Mouse (Mus musculus) thymus, postnatal 4 days (tissue): Measurements from ENCODE around the gene Zcchc2.

Experiments used
- DNase-seq: peaks from one replicate; pipeline ENCODE4 v3.0.0; 2021

Zcchc2 gene

DNA sequence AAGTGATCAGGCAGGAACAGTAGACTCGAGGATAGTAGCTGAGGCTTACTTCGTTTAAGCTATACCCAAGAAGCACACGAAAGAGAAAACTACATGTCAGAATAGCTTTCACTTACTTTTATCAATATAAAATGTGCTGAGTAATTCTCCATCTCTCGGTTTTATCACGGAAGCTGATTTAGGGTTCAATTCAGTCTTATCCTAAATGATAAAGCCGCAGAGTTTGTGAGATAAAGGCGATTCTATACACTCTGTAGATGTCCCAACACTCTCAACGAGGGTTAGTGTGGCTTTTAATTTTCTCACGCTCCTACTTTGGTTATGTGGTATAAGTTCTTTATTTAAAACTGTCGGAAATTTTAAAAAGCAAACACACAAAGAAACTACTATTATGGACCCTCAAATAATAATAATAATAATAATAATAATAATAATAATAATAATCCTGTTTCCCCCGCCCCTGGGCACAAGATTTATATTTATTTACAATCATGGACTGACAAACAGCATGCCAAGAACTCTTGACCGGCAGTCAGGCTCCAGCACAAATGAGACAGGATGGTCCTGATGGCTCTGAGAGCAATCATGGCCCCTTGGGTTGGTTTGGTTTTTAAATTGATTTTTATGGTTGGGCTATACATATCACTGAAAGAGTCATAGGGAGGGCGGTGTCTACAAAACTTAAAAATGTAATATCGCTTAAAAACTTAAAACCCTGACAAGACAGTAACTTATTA lies 1.1 kb upstream of the Zcchc2 start:
- DNase-seq = no peak

DNA sequence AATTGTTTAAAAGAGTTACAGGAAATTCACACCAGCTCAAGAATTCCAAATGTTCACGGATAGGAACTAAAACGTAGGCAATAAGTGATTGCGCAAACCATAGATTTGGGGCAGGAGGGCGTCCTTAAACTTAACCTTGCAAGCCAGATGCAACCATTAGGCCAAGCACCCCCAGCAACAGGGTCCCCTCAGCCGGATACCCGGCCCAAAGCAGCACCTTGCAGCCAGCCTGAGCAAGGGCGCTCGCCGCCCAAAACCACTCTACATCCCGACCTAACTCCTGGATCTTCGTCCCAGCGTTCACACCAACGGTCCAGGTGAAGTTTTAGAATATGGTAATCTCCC lies 594 bp upstream of the Zcchc2 start:
- DNase-seq = no peak

DNA sequence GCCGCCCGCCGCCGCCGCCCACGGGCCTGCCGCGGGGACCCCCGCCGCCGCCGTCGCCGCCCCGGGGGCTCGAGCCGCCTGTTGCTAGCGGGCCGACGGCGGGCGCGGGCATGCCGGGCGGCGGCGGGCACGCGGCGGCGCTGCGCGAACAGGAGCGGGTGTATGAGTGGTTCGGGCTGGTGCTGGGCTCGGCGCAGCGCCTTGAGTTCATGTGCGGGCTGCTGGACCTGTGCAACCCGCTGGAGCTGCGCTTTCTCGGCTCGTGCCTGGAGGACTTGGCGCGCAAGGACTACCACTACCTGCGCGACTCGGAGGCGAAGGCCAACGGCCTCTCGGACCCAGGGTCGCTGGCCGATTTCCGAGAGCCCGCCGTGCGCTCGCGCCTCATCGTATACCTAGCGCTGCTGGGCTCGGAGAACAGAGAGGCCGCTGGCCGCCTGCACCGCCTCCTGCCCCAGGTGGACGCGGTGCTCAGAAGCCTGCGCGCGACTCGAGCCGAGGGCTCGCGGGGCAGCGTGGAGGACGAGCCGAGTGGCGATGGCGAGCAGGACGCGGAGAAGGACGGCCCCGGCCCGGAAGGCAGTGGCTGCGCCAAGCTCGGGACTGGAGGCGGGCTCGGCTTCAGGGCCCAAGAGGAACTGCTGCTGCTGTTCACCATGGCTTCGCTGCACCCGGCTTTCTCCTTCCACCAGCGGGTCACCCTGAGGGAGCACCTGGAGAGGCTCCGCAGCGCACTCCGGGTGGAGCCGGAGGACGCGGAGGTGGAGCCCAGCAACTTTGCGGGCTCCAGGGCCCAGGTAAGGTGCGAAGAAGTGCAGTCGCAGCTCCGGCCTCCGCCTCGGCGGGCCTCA lies 930 bp downstream of the Zcchc2 start:
- peak; percentile 79 for DNase-seq

DNA sequence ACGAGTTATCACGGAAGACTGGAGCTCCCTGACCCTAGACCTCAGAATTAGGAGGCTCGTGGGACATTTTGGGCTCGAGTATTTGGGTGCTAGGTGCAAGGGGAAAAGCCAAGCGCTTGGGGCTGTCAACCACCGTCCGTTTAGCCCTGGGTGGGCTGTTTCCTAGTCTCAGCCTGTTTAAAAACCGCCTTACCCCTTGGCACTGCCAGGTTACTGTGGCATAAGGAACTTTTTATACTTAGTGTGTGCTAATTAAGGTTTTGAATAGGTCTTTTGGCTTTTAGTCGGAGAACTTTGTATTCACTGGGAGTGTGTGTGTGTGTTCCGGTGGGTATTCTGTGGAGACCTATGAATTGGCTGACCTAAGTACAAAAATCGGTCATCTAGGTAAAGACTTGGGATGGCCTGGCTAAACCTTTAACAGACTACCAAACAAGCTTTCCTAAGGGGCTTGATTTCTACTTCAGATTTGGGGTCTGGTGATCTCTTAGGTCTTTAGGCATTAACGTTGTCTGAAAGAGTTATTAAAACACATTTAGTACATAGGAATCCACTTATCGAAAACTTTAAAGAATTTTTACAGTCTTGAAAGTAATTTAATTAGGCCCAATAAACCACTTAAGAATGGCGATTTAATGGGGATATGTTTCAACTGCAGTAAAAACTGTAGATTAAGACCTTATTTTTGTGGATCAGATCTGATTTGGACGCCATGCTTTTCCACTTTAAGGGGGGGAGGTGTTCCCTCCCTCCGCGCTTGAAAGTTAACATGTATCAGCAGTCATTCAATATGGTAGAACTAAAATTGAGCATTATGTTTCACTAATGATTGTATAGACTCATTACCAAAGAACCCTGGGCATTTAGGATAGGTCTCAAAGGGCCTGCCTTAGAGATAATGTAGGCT lies 2.0 kb downstream of the Zcchc2 start:
- DNase-seq = no peak

DNA sequence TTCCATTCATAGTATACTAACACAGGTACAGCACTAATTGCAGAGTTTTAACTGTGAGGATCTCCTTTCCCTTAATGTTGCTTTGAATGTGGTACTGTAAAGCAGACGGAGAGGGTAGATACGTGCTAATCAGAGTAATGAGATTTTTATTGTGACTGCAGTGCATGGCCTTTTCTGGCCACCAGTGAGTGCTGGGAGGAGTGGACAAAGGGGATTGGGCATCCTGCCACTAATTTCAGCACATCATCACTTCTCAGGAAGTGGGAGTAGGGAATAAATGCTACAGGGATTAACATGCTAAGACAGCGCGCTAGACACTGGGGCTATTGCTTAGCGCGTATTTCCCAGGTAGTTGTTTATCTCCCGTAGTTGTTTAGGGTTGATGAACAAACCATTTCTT lies 3.0 kb downstream of the Zcchc2 start:
- peak; percentile 16 for DNase-seq

DNA sequence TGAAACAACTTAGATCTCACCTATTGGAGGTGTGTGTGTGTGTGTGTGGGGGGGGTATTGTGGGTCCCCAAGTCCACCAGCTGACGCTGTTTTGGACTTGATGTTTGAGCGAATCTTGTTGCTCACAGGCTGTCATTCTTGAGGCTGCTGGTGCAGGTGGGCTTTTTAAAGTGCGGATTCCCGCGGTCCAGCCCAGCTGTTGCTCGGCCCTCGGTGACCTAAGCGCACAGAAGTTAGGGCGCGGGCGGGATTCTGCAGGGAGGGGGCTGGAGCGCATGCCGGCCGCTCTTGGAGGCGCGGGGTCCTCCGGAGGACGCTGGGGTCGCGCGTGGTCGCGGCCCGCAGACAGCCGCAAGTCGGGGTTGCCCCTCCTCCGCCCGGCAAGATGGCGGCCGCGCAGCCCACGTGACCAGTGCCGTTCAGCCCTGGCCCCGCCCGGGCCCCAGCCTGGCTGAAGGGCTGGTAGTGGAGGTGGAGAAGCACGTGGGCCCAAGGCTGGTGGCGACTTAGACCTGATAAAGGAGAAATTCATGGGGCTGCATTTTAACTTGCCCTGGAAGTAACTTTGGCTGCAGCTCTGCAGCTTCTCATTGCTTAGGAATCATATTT lies 3.5 kb downstream of the Zcchc2 start:
- DNase-seq = peak; percentile 91

DNA sequence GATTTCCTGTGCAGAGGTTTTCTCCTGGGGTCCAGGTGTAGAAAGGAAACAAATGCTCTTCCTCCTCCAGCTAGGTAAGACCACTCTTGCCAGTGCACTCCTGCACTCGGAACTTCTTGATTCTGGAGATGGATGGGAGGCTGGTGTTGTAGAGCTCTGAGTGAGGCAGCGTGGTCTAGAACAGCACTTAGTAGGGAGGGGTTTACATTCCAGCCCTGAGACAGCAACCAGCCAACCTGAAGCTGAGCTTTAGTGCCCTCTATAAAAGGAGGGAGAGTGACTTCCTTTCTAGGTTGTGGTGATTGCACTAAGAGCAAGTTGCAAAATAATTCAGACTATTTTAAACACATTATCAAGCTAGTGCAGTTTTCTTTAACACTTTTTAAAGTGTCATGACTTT lies 5.8 kb downstream of the Zcchc2 start:
- DNase-seq = no peak

DNA sequence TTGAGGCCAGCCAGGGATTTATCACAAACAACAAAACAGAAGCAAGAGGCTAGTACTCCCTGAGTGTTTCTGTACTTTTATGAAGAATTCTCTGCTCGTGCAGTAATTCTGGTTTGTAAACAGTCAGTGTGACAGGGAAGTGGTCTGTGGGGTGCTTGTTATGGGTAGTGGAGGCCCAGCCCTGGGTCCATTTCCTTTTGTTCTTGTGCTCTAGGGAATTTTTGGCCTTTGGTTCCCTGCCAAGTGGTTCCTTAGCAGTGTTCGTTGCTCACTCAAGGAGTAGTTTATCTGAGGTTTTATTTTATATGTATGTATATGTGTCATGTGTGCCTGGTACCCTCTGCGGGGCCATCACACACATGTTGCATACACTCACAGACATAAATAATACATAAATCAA lies 7.1 kb downstream of the Zcchc2 start:
- no peak for DNase-seq

DNA sequence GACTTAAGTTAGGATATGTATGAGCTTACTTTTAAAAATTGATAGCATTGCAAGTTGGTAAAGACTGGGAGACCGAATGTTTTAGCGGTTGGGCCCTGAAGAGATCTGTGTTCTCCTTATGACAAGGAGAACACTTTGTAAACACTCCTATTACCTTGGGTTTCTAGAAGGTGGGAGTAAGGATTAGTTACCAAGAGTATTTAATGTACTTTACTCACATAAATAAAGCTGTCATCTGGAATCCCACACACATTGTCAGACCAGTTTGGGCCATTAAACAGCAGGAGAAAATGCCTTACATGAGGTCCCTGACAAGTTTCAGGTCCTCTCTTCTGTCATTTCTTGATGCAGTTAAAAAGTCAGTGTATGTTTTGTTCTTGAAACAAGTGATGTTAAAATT lies 9.6 kb downstream of the Zcchc2 start:
- no peak for DNase-seq

DNA sequence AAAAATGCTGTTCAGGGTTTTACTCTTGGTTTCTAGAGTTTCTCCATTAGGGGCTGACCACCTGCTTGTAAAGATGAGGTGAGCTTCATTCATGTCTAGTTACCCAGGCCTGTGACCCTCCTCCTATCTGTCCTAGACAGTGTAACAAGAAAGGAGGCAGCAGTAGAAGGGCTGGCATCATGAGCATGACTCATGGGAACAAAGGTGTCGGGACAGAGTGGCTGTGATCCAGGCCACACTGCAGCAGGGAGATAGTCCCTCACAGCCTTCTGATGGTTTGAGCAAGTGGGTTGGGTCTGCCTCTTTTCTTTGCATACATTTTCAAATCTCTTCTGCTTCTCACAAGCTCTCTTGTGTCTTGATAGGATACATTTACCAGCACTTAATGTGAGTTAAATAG lies 17.4 kb downstream of the Zcchc2 start:
- no peak for DNase-seq

DNA sequence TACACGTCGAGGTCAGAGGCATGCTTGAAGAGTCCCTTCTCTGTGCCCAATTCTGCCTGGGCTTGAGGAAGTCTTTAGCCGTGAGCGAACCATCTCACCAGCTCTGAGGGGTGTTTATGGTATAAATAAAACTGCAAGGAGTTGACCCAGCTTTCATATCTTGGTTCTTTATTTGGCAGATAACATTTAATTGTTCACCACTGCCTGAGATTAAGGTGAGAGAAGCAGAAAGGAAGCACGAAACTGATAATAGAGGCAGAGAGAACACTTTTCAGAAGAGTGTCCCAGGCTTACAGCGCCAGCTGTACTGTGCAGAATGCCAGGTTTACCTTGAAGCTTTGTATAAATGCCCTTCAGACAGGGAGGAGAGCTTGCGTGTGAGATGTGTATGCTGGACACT lies 20.9 kb downstream of the Zcchc2 start:
- no peak for DNase-seq

DNA sequence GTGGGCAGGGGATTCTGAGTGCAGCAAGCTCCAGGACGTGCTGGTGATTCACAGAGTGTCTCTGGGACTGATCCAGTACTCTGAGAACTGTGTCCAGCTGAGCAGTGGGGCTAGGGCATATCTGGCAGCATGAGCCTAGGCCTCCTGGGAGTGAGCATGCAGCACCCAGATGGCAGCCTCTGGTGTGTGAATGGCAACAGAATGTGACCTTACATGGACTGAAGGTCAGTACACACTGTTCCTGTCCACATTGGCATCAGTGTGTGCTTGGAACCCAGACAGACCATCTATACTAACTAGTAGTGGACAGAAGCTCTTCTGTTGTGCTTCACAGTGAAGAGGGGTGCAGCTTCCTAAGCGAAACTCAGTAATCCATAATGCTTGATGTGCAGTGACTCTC lies 23.6 kb downstream of the Zcchc2 start:
- no peak for DNase-seq

DNA sequence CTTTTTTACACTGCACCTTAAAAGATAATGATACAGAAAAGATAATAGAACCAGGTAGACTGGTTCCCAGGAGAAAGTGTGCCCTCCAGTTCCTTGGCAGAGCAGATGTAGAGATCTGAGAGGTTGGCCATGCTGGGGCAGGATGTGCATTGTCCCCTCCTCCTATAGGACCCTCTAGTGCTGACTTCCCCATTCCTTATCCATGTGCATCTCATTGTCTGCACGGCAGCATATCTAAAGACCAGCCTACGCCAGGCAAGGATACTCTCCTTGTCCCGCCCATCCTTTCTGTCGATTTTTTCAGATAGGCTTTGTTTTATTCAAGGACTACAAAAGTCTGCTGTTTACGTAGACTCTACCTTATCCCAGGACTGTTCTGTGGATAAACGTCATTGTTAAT lies 26.1 kb downstream of the Zcchc2 start:
- no peak for DNase-seq

DNA sequence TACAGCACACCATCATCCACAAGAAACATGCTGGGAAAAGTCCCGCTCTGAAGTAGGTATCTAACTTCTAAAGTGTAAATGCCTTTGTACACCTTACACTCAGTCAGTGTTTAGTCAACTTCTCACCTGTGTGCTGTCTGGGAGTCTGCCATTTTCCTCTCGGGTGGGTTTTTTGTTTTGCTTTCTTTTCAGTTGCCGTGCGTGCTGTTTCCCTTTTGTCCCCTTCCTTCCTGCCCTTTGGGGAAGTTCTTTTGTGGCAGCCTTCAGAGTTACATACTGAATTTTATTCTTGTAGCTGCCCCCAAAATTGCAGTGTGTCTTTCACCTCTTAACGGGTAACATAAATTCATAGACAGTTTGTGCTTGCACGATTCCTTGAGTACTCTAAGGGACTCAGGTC lies 29.6 kb downstream of the Zcchc2 start:
- no peak for DNase-seq

DNA sequence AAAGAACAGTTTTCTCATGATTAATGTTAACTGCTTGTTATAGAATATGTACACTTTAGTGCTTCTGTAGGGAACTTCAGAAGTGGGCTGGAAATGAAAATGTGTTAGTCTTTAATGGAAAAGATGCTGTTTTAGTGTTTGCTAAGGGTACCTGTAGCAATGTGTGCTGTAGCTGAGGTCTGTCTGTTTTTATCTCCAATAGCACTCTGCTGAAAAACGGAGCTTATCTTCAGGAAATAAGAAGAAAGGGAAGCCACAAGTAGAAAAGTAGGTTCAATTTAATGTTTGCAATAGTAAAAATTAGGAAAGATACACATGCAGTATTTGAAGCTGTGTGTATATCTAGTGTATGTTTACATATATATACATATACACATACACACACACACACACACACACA lies 32.8 kb downstream of the Zcchc2 start:
- DNase-seq = no peak

DNA sequence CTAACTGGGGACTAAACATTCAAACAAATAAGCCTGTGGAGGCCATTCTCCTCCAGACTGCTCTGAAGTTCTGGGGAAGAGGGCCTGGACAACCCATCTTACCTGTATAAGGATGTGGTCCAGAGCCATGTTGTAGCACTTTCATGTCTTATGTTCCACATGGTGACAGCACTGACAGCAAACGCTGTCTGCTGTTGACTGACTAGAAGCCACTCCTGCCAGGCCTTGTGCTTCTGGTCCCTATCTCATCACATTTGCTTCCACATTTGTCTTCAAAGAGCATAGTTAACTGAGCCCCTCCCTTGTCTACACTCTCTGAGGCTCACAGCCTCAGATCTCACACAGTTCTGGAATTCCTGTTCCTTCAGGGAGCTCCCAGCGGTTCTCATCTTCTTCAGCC lies 34.0 kb downstream of the Zcchc2 start:
- no peak for DNase-seq

DNA sequence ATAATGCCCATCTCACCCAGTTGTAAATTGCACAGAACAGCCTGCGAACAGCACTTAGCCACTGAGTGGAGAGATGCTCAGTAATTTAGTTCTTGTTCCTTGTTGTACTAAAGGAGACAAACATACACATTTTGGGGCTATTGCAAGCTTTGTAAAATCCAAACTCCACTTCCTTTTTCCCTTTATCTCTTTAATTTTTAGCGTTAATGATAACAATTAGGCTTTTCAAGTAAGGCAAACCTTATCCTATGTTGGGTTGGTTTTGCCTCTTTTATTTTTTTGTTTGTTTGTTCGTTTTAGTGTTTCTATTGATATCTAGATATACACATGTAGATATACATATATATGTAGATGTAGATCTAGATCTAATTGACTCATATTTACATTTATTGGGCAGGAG lies 34.6 kb downstream of the Zcchc2 start:
- no peak for DNase-seq

DNA sequence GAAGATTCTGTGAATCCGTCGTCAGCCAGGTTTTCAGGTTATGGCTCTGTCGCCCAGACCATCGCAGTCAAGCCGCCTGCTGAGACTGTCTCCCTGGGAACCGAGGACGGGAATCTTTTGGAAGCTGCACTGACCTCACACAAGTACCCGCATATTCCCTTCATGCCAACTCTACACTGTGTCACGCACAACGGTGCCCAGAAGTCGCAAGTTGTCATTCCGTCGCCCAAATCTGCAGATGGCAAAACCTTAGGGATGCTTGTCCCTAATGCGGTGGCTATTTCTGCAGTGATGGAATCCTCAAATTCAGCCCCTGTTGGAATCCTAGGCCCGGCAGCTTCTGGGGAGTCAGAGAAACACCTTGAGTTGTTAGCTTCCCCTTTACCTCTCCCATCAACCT lies 39.6 kb downstream of the Zcchc2 start:
- DNase-seq = no peak

DNA sequence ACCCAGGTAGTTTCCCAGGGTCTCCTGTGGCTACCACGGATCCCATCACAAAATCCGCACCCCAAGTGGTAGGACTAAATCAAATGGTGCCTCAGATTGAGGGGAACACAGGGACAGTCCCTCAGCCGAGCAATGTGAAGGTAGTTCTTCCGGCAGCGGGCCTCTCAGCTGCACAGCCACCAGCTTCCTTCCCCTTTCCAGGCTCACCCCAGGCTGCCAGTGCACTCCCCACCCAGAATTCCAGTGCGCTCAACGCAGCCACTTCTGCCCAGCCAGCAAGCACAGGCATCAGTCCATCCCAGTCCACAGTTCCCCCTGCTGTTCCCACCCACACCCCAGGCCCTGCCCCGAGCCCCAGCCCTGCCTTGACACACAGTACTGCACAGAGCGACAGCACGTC lies 40.1 kb downstream of the Zcchc2 start:
- DNase-seq = no peak

DNA sequence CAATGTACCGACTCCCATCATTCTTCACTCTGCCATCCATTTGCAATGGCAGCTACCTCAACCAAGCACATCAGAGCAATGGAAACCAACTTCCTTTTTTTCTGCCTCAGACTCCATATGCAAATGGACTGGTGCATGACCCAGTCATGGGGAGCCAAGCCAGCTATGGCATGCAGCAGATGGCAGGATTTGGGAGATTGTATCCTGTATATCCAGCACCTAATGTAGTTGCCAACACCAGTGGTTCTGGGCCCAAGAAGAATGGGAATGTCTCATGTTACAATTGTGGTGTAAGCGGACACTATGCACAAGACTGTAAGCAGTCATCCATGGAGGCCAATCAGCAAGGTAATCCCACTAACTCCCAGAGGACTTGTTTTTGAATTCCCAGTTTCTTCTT lies 40.7 kb downstream of the Zcchc2 start:
- DNase-seq = no peak

DNA sequence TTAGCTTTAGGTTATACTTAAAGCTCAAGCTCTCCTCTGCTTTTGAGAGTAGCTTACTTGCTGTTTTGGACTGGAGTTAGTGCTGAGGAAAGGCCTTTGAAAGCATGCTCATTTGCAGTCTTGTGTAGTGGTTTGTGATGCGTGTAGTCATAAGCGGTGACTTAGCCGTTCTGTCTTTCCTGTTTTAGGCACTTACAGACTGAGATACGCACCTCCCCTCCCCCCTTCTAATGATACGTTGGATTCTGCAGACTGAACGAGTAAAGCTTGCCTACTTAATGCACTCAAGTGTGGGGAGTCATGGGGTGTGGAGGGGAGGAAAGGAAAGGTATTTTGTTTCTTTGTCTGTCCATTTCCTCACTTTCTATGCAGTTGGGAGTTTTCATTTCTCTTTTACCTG lies 41.7 kb downstream of the Zcchc2 start:
- DNase-seq = no peak

DNA sequence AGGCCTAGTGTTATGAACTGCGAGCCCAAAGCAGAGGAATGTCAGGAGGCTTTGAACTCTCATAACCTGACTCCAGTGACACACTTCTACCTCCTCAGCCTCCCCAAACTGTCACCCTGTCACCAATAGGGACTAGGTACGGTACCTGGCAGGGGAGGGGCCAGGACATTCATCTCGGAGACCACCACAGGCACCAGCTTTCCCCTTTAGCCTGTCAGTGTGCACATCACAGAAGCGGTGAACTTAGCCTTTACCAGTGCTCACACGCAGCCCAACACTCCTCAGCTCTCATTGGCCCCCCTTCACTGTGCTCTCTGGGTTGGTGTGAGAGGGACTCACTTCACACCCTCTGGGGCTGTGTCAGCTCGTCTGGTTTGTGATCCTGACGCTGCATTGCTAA lies 44.6 kb downstream of the Zcchc2 start:
- DNase-seq = no peak
